Mouse (Mus musculus) liver, embryonic 14.5 days (tissue): Measurements from ENCODE around the gene Negr1.

ENCODE experiments used
- CTCF ChIP-seq: IDR thresholded peaks from 2 replicates; pipeline ENCODE4 v1.5.1; 2016; ENCODE audit warnings: antibody characterized with exemption, low read depth, control low read depth
- EP300 ChIP-seq: IDR thresholded peaks from 2 replicates; pipeline ENCODE4 v1.6.1; 2016; ENCODE audit warnings: antibody characterized with exemption, low read depth

DNA sequence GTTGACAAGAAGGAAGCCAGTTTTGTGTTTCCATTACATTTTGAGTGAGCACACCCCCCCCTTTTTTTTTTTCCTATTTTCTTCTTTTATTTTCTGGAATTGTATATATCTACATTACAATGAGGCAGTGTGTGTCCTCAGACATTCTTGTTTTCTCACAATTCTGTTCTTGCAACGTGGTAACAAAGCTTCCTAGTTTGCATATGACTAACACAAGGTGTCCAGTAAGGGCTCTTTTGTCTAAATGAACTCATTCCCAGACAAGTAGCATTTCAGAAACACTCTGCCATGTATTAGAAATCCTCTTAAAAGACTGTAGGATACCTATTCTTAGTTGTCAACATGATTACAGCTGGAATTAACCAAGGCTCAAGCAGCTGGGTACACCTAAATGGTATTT, 760.2 kb downstream of the Negr1 start:
- TF ChIP-seq CTCF: no peak
- TF ChIP-seq EP300: no peak
